Mouse (Mus musculus) kidney, embryonic 16.5 days (tissue): ENCODE results near the gene Ccdc92b. TPM values are rescaled to one million over a fixed set of nuclear protein-coding genes. Genes with fewer than 3 reads are reported as not detected.
"Not testable (repeated sequence)": the region's sequence is repeated elsewhere in the genome, so short reads cannot be mapped to it uniquely, and the experiment has no call there.

Experiments
- ATAC-seq: fragments of 200-750 bp; cut with Nextera tagmentation; 2 replicates; pipeline ENCODE4 v1.8.0; 2017; ENCODE audit warnings: moderate TSS enrichment; ENCODE audit not compliant: low FRiP score, low TSS enrichment
- H3K27ac ChIP-seq: fragments of 300-500 bp; sonication (generic); 2 replicates; pipeline ENCODE4 v1.5.1; 2014; ENCODE audit warnings: low read length
- H3K27me3 ChIP-seq: fragments of 300-500 bp; sonication (generic); 2 replicates; pipeline ENCODE4 v1.6.1; 2014; ENCODE audit warnings: low read length, control low read depth, mixed read lengths; ENCODE audit not compliant: insufficient read depth
- H3K36me3 ChIP-seq: fragments of 300-500 bp; sonication (generic); 2 replicates; pipeline ENCODE4 v1.6.1; 2014; ENCODE audit warnings: low read length, control low read depth, mixed read lengths; ENCODE audit not compliant: insufficient read depth
- H3K4me1 ChIP-seq: fragments of 300-500 bp; sonication (generic); 2 replicates; pipeline ENCODE4 v1.6.1; 2014; ENCODE audit warnings: low read length, control low read depth, mixed read lengths; ENCODE audit not compliant: insufficient read depth
- H3K4me2 ChIP-seq: fragments of 300-500 bp; sonication (generic); replicated peaks from 2 replicates; pipeline ENCODE4 v1.6.1; 2014; ENCODE audit warnings: low read depth, low read length
- H3K4me3 ChIP-seq: fragments of 300-500 bp; sonication (generic); 2 replicates; pipeline ENCODE4 v1.5.1; 2014; ENCODE audit warnings: mild to moderate bottlenecking, low read length
- H3K9ac ChIP-seq: fragments of 300-500 bp; sonication (generic); replicated peaks from 2 replicates; pipeline ENCODE4 v1.6.1; 2014; ENCODE audit warnings: low read length
- H3K9me3 ChIP-seq: fragments of 300-500 bp; sonication (generic); 2 replicates; pipeline ENCODE4 v1.6.1; 2016; ENCODE audit warnings: low read length, control low read depth
- WGBS: fragments of 180-500 bp; shearing (Covaris S2); extraction: QIAGEN DNeasy Blood & Tissue Kit; methylation state at CpG from one replicate; pipeline ENCODE4 v1.1.7; 2014; 5-methylcytosine and 5-hydroxymethylcytosine counted together
- polyA plus RNA-seq: library from polyadenylated mRNA; unstranded; fragments of >200 nt; fragmentation: Nextera tagmentation; extraction: Ambion mirVana; gene quantifications from 2 replicates; pipeline ENCODE4 v1.2.1, GENCODE M21; 2015

Ccdc92b gene
- polyA plus RNA-seq: 0.17 TPM in 2 replicates

- Histone ChIP-seq H3K4me2 (peak within 1 kb of the TSS; percentile 51), H3K4me1 (peaks cover 5% of the 10 kb centered on the region; the same call in 1 of the 2 replicates), H3K9me3 (no peaks in the 10 kb centered on the region), H3K27me3 (peaks cover 39% of the 10 kb centered on the region), H3K27ac (no peak within 1 kb of the TSS), H3K9ac (no peak within 1 kb of the TSS), H3K36me3 (no peaks in the 10 kb centered on the region), H3K4me3 (peak within 1 kb of the TSS; percentile 33)
- 1% methylated on average over 45 of the region's 63 CpGs for WGBS
- peak; percentile 91 for ATAC-seq
These were observed at the start of gene Ccdc92b for GRCm38 (mm10) chr11:74619201-74619955. Ccdc92b (plus strand) TSS chr11:74619605.

GRCm38 (mm10) chr11:74569735-74570134 is 49.7 kb upstream of the Ccdc92b start:
- no peak for ATAC-seq
- H3K9ac ChIP-seq: no peak overlapping the region
- no peak overlapping the region for H3K4me3 ChIP-seq
- H3K9me3 ChIP-seq: no peaks in the 10 kb centered on the region
- no peak overlapping the region for H3K27ac ChIP-seq
- 64% methylated on average over 6 of the region's 6 CpGs for WGBS
- H3K4me1 ChIP-seq: no peaks in the 10 kb centered on the region
- H3K4me2 ChIP-seq: no peak overlapping the region
- H3K36me3 ChIP-seq: no peaks in the 10 kb centered on the region
- no peaks in the 10 kb centered on the region for H3K27me3 ChIP-seq

GRCm38 (mm10) chr11:74572459-74573061 is 46.8 kb upstream of the Ccdc92b start:
- Histone ChIP-seq H3K4me3 (no peak overlapping the region), H3K4me1 (no peaks in the 10 kb centered on the region), H3K9ac (no peak overlapping the region), H3K9me3 (no peaks in the 10 kb centered on the region), H3K27me3 (no peaks in the 10 kb centered on the region), H3K4me2 (no peak overlapping the region), H3K36me3 (no peaks in the 10 kb centered on the region), H3K27ac (no peak overlapping the region)
- WGBS: 76% methylated on average over 6 of the region's 6 CpGs
- ATAC-seq: no peak

GRCm38 (mm10) chr11:74574768-74575434 is 44.5 kb upstream of the Ccdc92b start:
- Histone ChIP-seq H3K9me3 (no peaks in the 10 kb centered on the region), H3K4me1 (no peaks in the 10 kb centered on the region), H3K4me2 (no peak overlapping the region), H3K36me3 (no peaks in the 10 kb centered on the region), H3K27ac (no peak overlapping the region), H3K9ac (no peak overlapping the region), H3K27me3 (no peaks in the 10 kb centered on the region), H3K4me3 (no peak overlapping the region)
- WGBS: 71% methylated on average over 4 of the region's 4 CpGs
- no peak for ATAC-seq

- H3K4me1 ChIP-seq: no peaks in the 10 kb centered on the region
- no peak overlapping the region for H3K4me2 ChIP-seq
- no peaks in the 10 kb centered on the region for H3K9me3 ChIP-seq
- no peak overlapping the region for H3K27ac ChIP-seq
- ATAC-seq: no peak
- no peaks in the 10 kb centered on the region for H3K36me3 ChIP-seq
- WGBS: 81% methylated on average over 3 of the region's 3 CpGs
- no peak overlapping the region for H3K4me3 ChIP-seq
- H3K27me3 ChIP-seq: no peaks in the 10 kb centered on the region
- H3K9ac ChIP-seq: no peak overlapping the region
These were observed 43.5 kb upstream of the Ccdc92b start for GRCm38 (mm10) chr11:74575940-74576339.

GRCm38 (mm10) chr11:74577068-74577467 is 42.3 kb upstream of the Ccdc92b start:
- ATAC-seq: no peak
- Histone ChIP-seq H3K4me3 (no peak overlapping the region), H3K4me2 (no peak overlapping the region), H3K27me3 (no peaks in the 10 kb centered on the region), H3K9me3 (no peaks in the 10 kb centered on the region), H3K4me1 (no peaks in the 10 kb centered on the region), H3K36me3 (no peaks in the 10 kb centered on the region), H3K9ac (no peak overlapping the region), H3K27ac (no peak overlapping the region)
- WGBS: 68% methylated on average over 3 of the region's 3 CpGs

GRCm38 (mm10) chr11:74581333-74581732 is 38.1 kb upstream of the Ccdc92b start:
- H3K4me1 ChIP-seq, H3K9ac ChIP-seq, H3K27ac ChIP-seq, ATAC-seq, H3K27me3 ChIP-seq, H3K4me3 ChIP-seq, H3K36me3 ChIP-seq, H3K4me2 ChIP-seq, H3K9me3 ChIP-seq: not testable (repeated sequence)
- 58% methylated on average over 4 of the region's 4 CpGs for WGBS

- Histone ChIP-seq H3K9ac (no peak overlapping the region), H3K9me3 (no peaks in the 10 kb centered on the region), H3K36me3 (no peaks in the 10 kb centered on the region), H3K27ac (no peak overlapping the region), H3K4me2 (no peak overlapping the region), H3K27me3 (peaks cover 4% of the 10 kb centered on the region; the same call in 1 of the 2 replicates), H3K4me3 (no peak overlapping the region), H3K4me1 (no peaks in the 10 kb centered on the region)
- no peak for ATAC-seq
- WGBS: 86% methylated on average over 3 of the region's 3 CpGs
These were observed 36.9 kb upstream of the Ccdc92b start for GRCm38 (mm10) chr11:74582464-74582863.

GRCm38 (mm10) chr11:74583824-74584349 is 35.5 kb upstream of the Ccdc92b start:
- 77% methylated on average over 7 of the region's 7 CpGs for WGBS
- peaks cover 18% of the 10 kb centered on the region for H3K27me3 ChIP-seq
- H3K9ac ChIP-seq: no peak overlapping the region
- no peak overlapping the region for H3K27ac ChIP-seq
- ATAC-seq: no peak
- H3K4me2 ChIP-seq: no peak overlapping the region
- H3K9me3 ChIP-seq: no peaks in the 10 kb centered on the region
- H3K36me3 ChIP-seq: no peaks in the 10 kb centered on the region
- H3K4me3 ChIP-seq: no peak overlapping the region
- H3K4me1 ChIP-seq: no peaks in the 10 kb centered on the region
